Mouse (Mus musculus) hindbrain, embryonic 11.5 days (tissue): ENCODE data around the gene Numb. TPM values are rescaled to one million over a fixed set of nuclear protein-coding genes. Genes with fewer than 3 reads are reported as not detected.

Source experiments
- ATAC-seq: fragments of 200-750 bp; cut with Nextera tagmentation; 2 replicates; pipeline ENCODE4 v1.8.0; 2017; ENCODE audit warnings: mild to moderate bottlenecking, moderate TSS enrichment, moderate library complexity; ENCODE audit not compliant: low FRiP score
- DNase-seq: peaks from one replicate; pipeline ENCODE4 v3.0.0-alpha.2; 2015; ENCODE audit warnings: low spot score
- H3K27ac ChIP-seq: fragments of 300-500 bp; sonication (generic); 2 replicates; pipeline ENCODE4 v1.5.1; 2014; ENCODE audit warnings: mild to moderate bottlenecking, low read depth, low read length
- H3K27me3 ChIP-seq: fragments of 300-500 bp; sonication (generic); 2 replicates; pipeline ENCODE4 v1.6.1; 2014; ENCODE audit warnings: mild to moderate bottlenecking, low read length, moderate library complexity, mixed read lengths; ENCODE audit not compliant: control insufficient read depth, insufficient read depth
- H3K36me3 ChIP-seq: fragments of 300-500 bp; sonication (generic); 2 replicates; pipeline ENCODE4 v1.6.1; 2014; ENCODE audit warnings: mild to moderate bottlenecking, low read length, moderate library complexity, mixed read lengths; ENCODE audit not compliant: control insufficient read depth, insufficient read depth
- H3K4me1 ChIP-seq: fragments of 300-500 bp; sonication (generic); replicated peaks from 2 replicates; pipeline ENCODE4 v1.6.1; 2014; ENCODE audit warnings: low read length, mixed read lengths; ENCODE audit not compliant: control insufficient read depth, insufficient read depth
- H3K4me2 ChIP-seq: fragments of 300-500 bp; sonication (generic); replicated peaks from 2 replicates; pipeline ENCODE4 v1.6.1; 2014; ENCODE audit warnings: mild to moderate bottlenecking, low read depth, low read length
- H3K4me3 ChIP-seq: fragments of 300-500 bp; sonication (generic); 2 replicates; pipeline ENCODE4 v1.5.1; 2014; ENCODE audit warnings: low read depth, low read length
- H3K9ac ChIP-seq: fragments of 300-500 bp; sonication (generic); 2 replicates; pipeline ENCODE4 v1.6.1; 2014; ENCODE audit warnings: low read depth, low read length
- H3K9me3 ChIP-seq: fragments of 300-500 bp; sonication (generic); 2 replicates; pipeline ENCODE4 v1.6.1; 2016; ENCODE audit warnings: low read length; ENCODE audit not compliant: control insufficient read depth
- WGBS: fragments of 180-500 bp; shearing (Covaris S2); extraction: QIAGEN DNeasy Blood & Tissue Kit; methylation state at CpG from one replicate; pipeline ENCODE4 v1.1.7; 2014; 5-methylcytosine and 5-hydroxymethylcytosine counted together
- polyA plus RNA-seq: library from polyadenylated mRNA; unstranded; fragments of >200 nt; fragmentation: Nextera tagmentation; extraction: Ambion mirVana; gene quantifications from 2 replicates; pipeline ENCODE4 v1.2.1, GENCODE M21; 2014

The Numb gene
- polyA plus RNA-seq, 1 experiment from 2014 or later, result 31.0 TPM

DNA sequence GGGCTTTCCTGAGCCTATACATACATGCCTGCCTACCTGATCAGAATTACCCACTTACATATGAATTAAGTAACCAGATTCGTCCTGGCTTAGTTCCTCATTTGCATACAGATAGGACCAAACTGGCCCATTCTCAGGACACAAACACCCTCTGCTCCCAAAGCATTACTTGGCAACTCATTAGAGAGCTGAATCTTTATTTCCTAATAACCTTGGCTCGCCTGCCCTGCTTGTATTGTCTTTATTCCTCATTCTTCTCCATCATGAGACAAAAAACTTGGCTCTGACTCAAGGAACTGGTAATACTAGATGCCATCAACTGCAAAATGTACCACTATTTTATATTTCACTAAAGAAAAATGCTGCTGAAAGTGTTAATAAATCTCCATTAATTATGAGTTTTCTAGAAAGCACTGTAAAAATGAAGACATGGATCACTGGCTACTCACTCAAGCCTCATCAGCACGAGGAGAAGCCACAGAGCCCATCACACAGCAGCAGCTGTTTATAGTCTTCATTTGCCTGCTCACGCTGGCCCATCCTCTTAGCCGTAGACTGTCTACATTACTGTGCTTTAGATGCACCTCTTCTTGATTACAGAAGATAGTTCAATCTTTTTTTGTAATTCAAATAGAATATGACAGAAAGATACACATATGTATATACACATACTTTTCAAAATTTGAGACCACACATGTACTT is 69.1 kb downstream of the Numb start:
- no peak for DNase-seq

DNA sequence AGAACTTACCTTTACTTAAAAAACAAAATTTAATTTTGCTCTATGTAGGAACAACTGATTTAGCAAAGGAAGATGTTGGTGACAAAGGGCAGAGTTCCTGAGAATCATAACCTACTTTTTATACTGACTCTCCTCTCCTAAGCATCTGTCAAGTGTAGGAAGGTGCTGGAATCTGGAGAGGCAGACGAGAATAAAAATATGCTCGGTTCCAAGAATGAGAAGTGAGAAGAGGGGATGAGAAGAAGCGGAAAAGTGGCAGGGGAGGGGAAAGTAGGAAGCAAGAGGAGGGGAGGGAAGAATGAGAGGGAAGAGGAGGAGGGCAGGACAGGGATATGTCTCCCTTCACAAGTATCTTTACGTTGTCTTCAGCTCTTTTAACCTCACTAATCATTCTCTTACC is 71.4 kb downstream of the Numb start:
- Histone ChIP-seq H3K27me3 (no peaks in the 10 kb centered on the region), H3K9ac (no peak overlapping the region), H3K4me3 (no peak overlapping the region), H3K9me3 (no peaks in the 10 kb centered on the region), H3K27ac (no peak overlapping the region), H3K36me3 (no peaks in the 10 kb centered on the region), H3K4me1 (no peaks in the 10 kb centered on the region), H3K4me2 (no peak overlapping the region)
- ATAC-seq (no peak), DNase-seq (no peak)
- WGBS, result 82% methylated on average over 4 of the region's 4 CpGs

More for the DNA sequence above, 69.1 kb downstream of the Numb start:
- Histone ChIP-seq H3K27ac (no peak overlapping the region), H3K9me3 (no peaks in the 10 kb centered on the region), H3K36me3 (no peaks in the 10 kb centered on the region), H3K4me3 (no peak overlapping the region), H3K4me1 (no peaks in the 10 kb centered on the region), H3K9ac (no peak overlapping the region), H3K4me2 (no peak overlapping the region), H3K27me3 (no peaks in the 10 kb centered on the region)
- ATAC-seq, result no peak
- 88% methylated on average over 5 of the region's 5 CpGs for WGBS

DNA sequence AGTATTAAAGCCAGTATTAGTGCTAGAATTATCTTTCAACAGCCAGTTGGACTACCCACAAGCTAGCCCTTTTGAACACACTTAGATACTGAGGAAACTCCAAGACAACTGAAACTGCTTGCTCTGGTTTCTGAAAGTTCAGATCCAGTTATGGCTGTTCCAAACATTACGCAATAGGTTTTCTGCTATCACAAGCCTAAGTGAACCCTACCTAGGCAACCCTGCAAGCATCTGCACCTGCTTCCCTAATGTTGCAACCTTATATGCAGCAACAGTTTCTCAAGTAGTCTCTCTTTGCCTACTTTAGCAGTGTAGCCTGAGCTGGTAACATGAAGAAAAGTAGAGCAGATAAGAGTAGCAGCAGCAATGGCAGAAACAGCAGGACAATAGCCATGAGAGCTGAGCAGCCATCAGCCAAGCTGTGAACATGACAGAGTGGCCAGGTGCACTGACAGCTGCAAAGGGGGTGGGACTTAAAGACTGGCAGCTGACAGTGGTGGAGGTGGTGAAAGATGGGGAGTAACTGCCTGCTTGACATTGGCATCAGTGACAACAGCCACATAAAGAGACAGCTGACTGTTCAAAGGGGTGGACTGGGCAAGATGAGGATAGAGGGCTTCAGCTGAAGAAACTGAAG is 73.0 kb downstream of the Numb start:
- Histone ChIP-seq H3K9me3 (no peaks in the 10 kb centered on the region), H3K4me3 (no peak overlapping the region), H3K36me3 (no peaks in the 10 kb centered on the region), H3K9ac (no peak overlapping the region), H3K4me1 (no peaks in the 10 kb centered on the region), H3K4me2 (no peak overlapping the region), H3K27me3 (no peaks in the 10 kb centered on the region), H3K27ac (no peak overlapping the region)
- WGBS, result 100% methylated on average over 1 of the region's 1 CpGs
- DNase-seq, result no peak
- ATAC-seq, result no peak

DNA sequence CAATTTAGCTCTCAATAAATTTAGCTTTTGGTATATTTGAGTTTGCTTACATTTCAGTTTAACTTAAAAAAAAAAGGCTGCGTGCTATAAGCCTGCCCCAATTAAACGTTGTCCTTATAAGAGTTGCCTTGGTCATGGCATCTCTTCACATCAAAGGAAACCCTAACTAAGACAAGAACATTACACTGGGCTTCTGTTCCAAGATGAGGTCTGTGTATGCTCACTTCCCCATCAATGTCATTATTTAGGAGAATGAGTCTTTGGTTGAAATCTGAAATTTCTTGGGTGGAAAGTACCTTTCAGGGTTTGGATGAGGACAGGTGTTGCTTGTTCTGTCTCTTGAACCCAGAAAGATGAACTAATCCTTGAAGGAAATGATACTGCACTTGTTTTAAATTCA is 73.9 kb downstream of the Numb start:
- no peak for ATAC-seq
- no peak overlapping the region for H3K4me3 ChIP-seq

DNA sequence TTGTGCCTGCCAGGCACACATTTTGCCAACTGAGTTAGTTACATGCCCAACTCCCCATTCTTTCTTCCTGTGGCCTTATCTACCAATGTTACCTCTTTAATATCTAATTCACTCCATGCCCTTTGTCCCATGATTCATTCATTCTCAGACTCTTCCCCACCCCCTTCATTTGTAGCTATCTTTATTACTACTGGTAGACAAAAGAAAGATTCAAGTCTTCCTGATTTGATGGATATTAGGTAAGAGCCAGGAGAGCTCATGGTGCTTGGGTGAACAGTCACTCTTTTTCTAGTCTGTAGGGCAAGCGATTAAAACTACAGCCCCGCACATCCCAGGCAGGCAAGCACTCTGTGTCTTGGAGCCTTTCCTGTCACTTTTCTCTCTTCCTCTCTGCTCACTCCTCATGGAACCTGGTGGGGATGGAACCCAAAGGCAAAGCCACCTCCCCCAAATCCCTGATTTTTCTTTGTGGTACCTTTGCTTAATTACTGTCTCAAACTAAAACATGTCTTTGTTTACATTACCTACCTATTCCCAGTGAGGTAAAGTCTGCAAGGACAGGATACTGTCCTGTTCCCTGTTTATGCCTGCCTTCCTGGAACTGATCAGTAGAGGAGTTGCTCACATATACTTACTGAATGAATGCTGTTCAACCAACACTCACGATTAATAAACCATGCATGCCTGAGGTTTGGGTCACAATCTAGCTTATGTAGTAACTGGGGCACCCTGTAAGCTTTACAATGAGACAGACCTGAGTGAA is 78.9 kb downstream of the Numb start:
- no peaks in the 10 kb centered on the region for H3K36me3 ChIP-seq
- ATAC-seq (no peak), DNase-seq (no peak)
- no peaks in the 10 kb centered on the region for H3K27me3 ChIP-seq
- no peak overlapping the region for H3K4me2 ChIP-seq
- no peak overlapping the region for H3K9ac ChIP-seq
- H3K9me3 ChIP-seq, result no peaks in the 10 kb centered on the region
- no peak overlapping the region for H3K27ac ChIP-seq
- no peak overlapping the region for H3K4me3 ChIP-seq
- WGBS, result 90% methylated on average over 3 of the region's 3 CpGs
- no peaks in the 10 kb centered on the region for H3K4me1 ChIP-seq

More for the DNA sequence above, 73.9 kb downstream of the Numb start:
- H3K27ac ChIP-seq, result no peak overlapping the region
- H3K27me3 ChIP-seq, result no peaks in the 10 kb centered on the region
- no peaks in the 10 kb centered on the region for H3K36me3 ChIP-seq
- no peak for DNase-seq
- H3K9ac ChIP-seq, result no peak overlapping the region
- 93% methylated on average over 2 of the region's 2 CpGs for WGBS
- no peaks in the 10 kb centered on the region for H3K4me1 ChIP-seq
- no peak overlapping the region for H3K4me2 ChIP-seq
- no peaks in the 10 kb centered on the region for H3K9me3 ChIP-seq

DNA sequence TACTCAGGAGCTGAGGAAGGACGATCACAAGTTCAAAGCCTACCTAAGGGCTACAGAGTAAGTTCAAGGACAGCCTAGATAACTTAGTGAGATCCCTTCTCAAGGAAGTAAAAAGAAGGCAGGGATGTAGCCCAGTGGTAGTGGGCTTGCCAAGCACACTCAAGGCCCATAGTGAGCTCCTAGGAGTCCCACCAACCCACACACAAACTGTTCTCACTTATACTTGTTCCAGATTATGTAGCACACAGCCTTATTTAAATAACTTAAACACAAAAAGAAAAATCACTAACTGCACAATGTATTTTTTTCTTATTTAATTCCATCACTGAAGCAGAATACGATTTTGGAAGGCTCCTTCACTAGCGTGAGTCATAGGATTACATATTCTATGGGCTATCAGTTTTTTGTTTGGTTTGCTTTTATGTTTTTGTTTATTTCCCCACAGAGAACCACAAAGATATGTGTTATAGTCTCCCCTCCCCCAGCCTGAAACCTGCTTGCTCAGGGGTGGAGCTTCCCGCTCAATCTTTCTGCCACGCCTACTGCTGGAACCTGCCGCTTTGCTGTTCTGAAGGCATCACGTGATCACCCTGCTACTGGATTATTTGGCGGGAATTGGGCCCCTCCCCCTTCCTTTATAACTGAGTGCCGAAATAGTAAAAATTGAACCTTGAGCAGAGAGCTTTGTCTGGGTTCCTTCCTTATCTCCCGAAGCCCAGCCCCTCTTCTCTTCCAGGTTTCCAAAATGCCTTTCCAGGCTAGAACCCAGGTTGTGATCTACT is 80.1 kb downstream of the Numb start:
- no peaks in the 10 kb centered on the region for H3K4me1 ChIP-seq
- no peak for ATAC-seq
- H3K27me3 ChIP-seq, result no peaks in the 10 kb centered on the region
- H3K9me3 ChIP-seq, result no peaks in the 10 kb centered on the region
- DNase-seq, result no peak
- no peaks in the 10 kb centered on the region for H3K36me3 ChIP-seq
- no peak overlapping the region for H3K27ac ChIP-seq
- no peak overlapping the region for H3K4me3 ChIP-seq
- 90% methylated on average over 10 of the region's 10 CpGs for WGBS
- H3K4me2 ChIP-seq, result no peak overlapping the region
- H3K9ac ChIP-seq, result no peak overlapping the region

DNA sequence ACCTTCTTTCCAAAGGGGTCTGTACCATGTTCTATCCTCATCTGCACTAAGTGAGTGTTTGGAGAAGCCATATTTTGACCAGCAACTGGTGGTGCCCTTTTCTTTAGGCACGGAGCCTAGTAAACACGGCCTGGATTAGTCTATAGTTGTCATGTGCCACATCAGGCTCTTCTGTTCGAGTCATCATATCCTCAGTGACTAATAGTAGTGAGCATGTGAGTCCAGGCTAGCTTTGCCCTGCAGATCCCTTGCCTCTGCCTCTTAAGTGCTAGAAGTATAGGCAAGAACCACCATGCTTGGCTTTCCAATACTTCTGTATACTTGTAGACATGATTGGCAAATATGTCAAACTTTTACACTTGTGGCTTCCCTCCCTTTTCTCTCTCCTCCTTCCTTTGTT is 87.8 kb downstream of the Numb start:
- ATAC-seq (no peak), DNase-seq (no peak)
- H3K36me3 ChIP-seq, result no peaks in the 10 kb centered on the region
- H3K4me1 ChIP-seq, result no peaks in the 10 kb centered on the region
- H3K9ac ChIP-seq, result no peak overlapping the region
- H3K27me3 ChIP-seq, result no peaks in the 10 kb centered on the region
- no peak overlapping the region for H3K4me2 ChIP-seq
- no peak overlapping the region for H3K27ac ChIP-seq
- H3K9me3 ChIP-seq, result no peaks in the 10 kb centered on the region
- no peak overlapping the region for H3K4me3 ChIP-seq
- WGBS, result 97% methylated on average over 3 of the region's 3 CpGs

DNA sequence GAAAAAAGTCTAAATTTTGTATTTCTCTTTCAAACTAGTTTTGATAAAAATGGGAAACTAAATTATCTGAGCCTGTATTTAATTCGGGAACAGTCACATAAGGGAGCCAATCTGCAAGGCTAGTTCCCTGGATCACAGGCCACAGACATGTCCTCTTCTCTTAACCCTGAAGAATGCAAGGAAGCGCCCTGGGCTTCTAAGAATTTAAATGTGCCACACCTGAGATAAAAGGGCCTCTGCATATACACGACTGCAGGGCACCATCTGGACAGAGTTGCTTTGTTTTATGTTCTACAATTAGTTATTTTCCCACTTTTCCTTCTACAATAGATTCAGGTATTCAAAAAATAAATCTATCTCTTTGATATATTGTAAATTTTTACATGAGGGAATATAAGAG is 91.3 kb downstream of the Numb start:
- no peak overlapping the region for H3K9ac ChIP-seq
- H3K4me3 ChIP-seq, result no peak overlapping the region
- H3K4me1 ChIP-seq, result no peaks in the 10 kb centered on the region
- H3K27ac ChIP-seq, result no peak overlapping the region
- ATAC-seq, result no peak
- no peaks in the 10 kb centered on the region for H3K9me3 ChIP-seq
- H3K4me2 ChIP-seq, result no peak overlapping the region
- H3K27me3 ChIP-seq, result no peaks in the 10 kb centered on the region
- no peak for DNase-seq
- H3K36me3 ChIP-seq, result no peaks in the 10 kb centered on the region
- 87% methylated on average over 3 of the region's 3 CpGs for WGBS
